Mouse (Mus musculus): Measurements from ENCODE around the gene Kcnab1. TPM values are rescaled to one million over a fixed set of nuclear protein-coding genes. Genes with fewer than 3 reads are reported as not detected.
"Not testable (repeated sequence)": the region's sequence is repeated elsewhere in the genome, so short reads cannot be mapped to it uniquely, and the experiment has no call there.

Gene Kcnab1
- polyA plus RNA-seq, 1 experiment from 2014 or later = 2.5 TPM

DNA sequence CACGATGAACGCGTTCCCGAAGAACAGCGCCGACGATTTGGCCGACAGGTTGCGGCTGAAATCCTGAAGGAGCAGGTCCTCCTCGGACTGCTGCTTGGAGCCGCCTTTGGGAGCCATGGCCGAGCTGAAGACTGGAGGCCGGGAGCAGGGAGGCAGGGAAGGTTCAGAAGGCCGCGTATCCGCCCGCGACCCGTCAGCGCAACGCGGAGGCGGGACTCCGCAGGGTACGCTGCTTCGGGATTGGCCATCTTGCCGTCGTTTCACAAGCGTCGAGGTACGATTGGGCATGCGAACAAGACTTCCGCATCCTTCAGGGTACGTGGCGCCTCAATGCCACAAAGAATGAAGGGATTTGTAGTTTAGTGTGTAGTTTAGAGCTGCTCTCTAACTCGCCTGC, 283.2 kb downstream of the Kcnab1 start, which contains the start of gene Ssr3:
Ssr3 (minus strand) TSS at position 203 of the 397 bp plus-strand sequence.
- H3K36me3 ChIP-seq = peaks cover 32% of the 10 kb centered on the region
- WGBS = under 1% methylated on average over 36 of the region's 36 CpGs
- H3K27ac ChIP-seq = peak within 1 kb of the TSS; percentile 96

GRCm38 (mm10) chr3:65395111-65395510, 285.9 kb downstream of the Kcnab1 start:
- H3K27me3 ChIP-seq (ENCODE audit: low read depth, poor library complexity, severe bottlenecking); H3K36me3 ChIP-seq; H3K4me1 ChIP-seq; H3K9me3 ChIP-seq (replicated peaks); DNase-seq (ENCODE audit: low spot score); H3K4me3 ChIP-seq; H3K27ac ChIP-seq: not testable (repeated sequence)
- 85% methylated on average over 1 of the region's 1 CpGs for WGBS

More for the DNA sequence above, 283.2 kb downstream of the Kcnab1 start, which contains the start of gene Ssr3:
- Histone ChIP-seq H3K4me3 (peak within 1 kb of the TSS; percentile 84), H3K4me1 (peaks cover 5% of the 10 kb centered on the region; the same call in 1 of the 2 replicates), H3K9me3 (replicated peaks) (no peaks in the 10 kb centered on the region), H3K27me3 (ENCODE audit: low read depth, poor library complexity, severe bottlenecking) (no peaks in the 10 kb centered on the region)
- DNase-seq (ENCODE audit: low spot score) = peak; percentile 93

- DNase-seq (ENCODE audit: low spot score) = no peak
- Histone ChIP-seq H3K4me1 (no peaks in the 10 kb centered on the region), H3K27ac (no peak overlapping the region), H3K9me3 (replicated peaks) (no peaks in the 10 kb centered on the region), H3K4me3 (no peak overlapping the region), H3K36me3 (no peaks in the 10 kb centered on the region), H3K27me3 (ENCODE audit: low read depth, poor library complexity, severe bottlenecking) (no peaks in the 10 kb centered on the region)
- 84% methylated on average over 4 of the region's 4 CpGs for WGBS
Observed at GRCm38 (mm10) chr3:65396835-65397504, 287.8 kb downstream of the Kcnab1 start.

DNA sequence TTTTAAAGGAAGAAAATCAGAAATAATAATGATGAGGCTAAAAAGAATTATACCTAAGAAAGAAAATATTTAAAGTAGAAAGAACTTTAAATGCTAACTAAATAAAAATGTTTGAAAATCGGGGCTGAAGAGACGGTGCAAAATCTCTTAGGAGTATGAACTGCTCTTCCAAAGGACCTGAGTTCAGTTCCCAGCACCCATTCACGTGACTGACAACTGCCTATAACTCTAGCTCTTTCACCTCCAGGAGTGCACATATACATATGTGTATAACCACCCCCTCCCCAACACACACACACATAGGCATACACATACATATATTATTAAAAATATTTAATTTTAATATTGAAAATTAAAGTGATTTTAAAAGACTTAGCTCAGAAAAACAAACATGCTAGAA, 288.4 kb downstream of the Kcnab1 start:
- H3K4me1 ChIP-seq = no peaks in the 10 kb centered on the region
- H3K4me3 ChIP-seq = no peak overlapping the region
- no peak for DNase-seq (ENCODE audit: low spot score)
- 93% methylated on average over 3 of the region's 3 CpGs for WGBS
- H3K27ac ChIP-seq = no peak overlapping the region
- H3K27me3 ChIP-seq (ENCODE audit: low read depth, poor library complexity, severe bottlenecking) = no peaks in the 10 kb centered on the region
- H3K36me3 ChIP-seq = no peaks in the 10 kb centered on the region
- no peaks in the 10 kb centered on the region for H3K9me3 ChIP-seq (replicated peaks)

GRCm38 (mm10) chr3:65405781-65406180, 296.6 kb downstream of the Kcnab1 start:
- H3K27ac ChIP-seq = no peak overlapping the region
- WGBS = 82% methylated on average over 4 of the region's 4 CpGs
- no peak for DNase-seq (ENCODE audit: low spot score)

DNA sequence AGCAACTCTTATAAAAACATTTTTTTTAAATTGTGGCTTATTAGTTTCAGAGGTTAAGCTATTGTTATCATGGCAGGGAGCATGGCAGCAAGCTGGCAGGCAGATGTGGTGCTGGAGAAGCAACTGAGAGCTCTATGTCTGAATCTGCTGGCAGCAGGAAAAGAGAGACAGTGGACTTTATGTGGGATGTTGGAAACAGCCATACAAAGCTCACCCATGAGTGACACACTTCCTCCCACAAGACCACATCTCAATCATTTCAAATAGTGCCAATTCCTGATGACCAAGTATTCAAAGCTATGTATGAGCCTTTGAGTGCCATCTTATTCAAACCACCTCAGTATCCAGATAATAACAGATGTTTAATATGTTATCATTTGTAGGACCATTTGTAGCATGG, 298.7 kb downstream of the Kcnab1 start:
- no peak for DNase-seq (ENCODE audit: low spot score)
- Histone ChIP-seq H3K4me1 (0 out of 2 replicates have a peak, but pooled peaks cover 3% of the 10 kb centered on the region), H3K4me3 (no peak overlapping the region), H3K27me3 (ENCODE audit: low read depth, poor library complexity, severe bottlenecking) (no peaks in the 10 kb centered on the region), H3K36me3 (no peaks in the 10 kb centered on the region), H3K9me3 (replicated peaks) (no peaks in the 10 kb centered on the region), H3K27ac (no peak overlapping the region)

More at GRCm38 (mm10) chr3:65405781-65406180, 296.6 kb downstream of the Kcnab1 start:
- no peak overlapping the region for H3K4me3 ChIP-seq
- no peaks in the 10 kb centered on the region for H3K9me3 ChIP-seq (replicated peaks)
- no peaks in the 10 kb centered on the region for H3K27me3 ChIP-seq (ENCODE audit: low read depth, poor library complexity, severe bottlenecking)
- H3K4me1 ChIP-seq = 0 out of 2 replicates have a peak, but pooled peaks cover 3% of the 10 kb centered on the region
- no peaks in the 10 kb centered on the region for H3K36me3 ChIP-seq

DNA sequence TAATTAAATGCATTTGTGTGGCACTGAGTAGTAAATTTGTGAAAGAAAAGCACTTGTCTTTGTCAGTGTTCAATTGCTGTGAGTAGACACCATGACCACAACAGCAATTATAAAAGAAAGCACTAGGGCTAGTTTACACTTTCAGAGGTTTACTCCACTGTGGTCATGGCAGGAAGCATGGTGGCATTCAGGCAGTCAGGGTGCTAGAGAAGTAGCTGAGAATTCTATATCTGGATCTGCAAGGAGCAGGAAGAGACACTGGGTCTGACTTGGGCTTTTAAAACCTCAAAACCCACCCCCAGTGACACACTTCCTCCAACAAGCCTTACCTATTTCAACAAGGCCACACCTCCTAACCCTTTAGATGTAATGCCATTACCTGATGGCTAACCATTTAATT, 307.4 kb downstream of the Kcnab1 start:
- Histone ChIP-seq H3K27me3 (ENCODE audit: low read depth, poor library complexity, severe bottlenecking) (no peaks in the 10 kb centered on the region), H3K4me1 (peaks cover 10% of the 10 kb centered on the region; the same call in 1 of the 2 replicates), H3K4me3 (no peak overlapping the region), H3K9me3 (replicated peaks) (no peaks in the 10 kb centered on the region), H3K36me3 (no peaks in the 10 kb centered on the region), H3K27ac (no peak overlapping the region)
- no peak for DNase-seq (ENCODE audit: low spot score)

DNA sequence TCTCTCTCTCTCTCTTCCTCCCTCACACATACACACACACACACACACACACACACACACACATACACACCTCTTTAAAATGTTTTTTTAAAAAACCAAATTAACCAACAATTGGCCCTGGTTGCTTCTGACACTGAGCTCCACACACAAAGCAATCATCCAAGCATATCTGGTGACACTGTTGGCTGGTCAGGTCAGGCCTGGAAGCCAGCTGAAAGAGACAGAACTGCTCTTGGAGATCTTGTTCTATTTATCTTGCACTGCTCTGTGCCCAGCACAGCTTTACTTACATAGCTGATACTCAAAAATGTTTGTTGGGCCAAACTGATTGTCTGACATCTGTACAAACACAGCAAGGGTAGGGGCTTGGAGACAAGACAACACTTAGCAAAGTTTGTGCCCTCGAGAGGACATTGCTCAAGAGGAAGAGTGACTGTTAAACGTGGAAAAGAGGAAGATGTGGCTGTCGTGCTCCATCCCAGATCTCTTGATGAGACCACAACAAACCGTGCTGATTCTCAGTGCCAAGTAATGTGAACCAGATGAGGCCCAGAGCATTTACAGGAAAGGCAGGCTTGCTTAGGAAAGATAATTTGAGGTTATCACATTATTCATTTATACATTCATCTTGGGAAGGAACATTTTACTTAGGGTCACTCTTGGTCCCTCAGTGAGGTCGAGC, 308.9 kb downstream of the Kcnab1 start:
- no peak for DNase-seq (ENCODE audit: low spot score)
- Histone ChIP-seq H3K4me1 (peaks cover 10% of the 10 kb centered on the region; the same call in 1 of the 2 replicates), H3K4me3 (no peak overlapping the region), H3K36me3 (no peaks in the 10 kb centered on the region), H3K9me3 (replicated peaks) (no peaks in the 10 kb centered on the region), H3K27ac (no peak overlapping the region), H3K27me3 (ENCODE audit: low read depth, poor library complexity, severe bottlenecking) (no peaks in the 10 kb centered on the region)
- 42% methylated on average over 5 of the region's 5 CpGs for WGBS

DNA sequence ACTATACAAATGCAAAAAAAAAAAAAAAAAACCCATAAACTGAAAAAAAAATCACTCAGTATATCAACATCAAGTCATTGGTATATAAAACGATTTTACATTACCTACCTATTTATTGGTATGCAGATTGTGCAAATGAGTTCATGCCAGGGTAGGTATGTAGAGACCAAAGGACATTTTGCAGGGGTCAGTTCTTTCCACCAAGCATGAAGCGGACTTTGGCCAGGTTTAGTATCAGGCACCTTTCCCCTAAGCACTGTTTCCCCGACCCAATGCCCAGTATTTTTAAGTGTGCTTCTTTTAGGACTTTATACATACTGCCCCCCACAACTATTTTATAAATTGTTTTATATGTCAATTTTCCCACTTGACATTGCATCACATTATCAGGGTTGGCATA, 310.5 kb downstream of the Kcnab1 start:
- 88% methylated on average over 3 of the region's 3 CpGs for WGBS
- H3K9me3 ChIP-seq (replicated peaks) = no peaks in the 10 kb centered on the region
- H3K27me3 ChIP-seq (ENCODE audit: low read depth, poor library complexity, severe bottlenecking) = no peaks in the 10 kb centered on the region
- no peak for DNase-seq (ENCODE audit: low spot score)
- H3K36me3 ChIP-seq = no peaks in the 10 kb centered on the region
- H3K4me1 ChIP-seq = peaks cover 10% of the 10 kb centered on the region; the same call in 1 of the 2 replicates
- no peak overlapping the region for H3K27ac ChIP-seq
- H3K4me3 ChIP-seq = no peak overlapping the region

Measured in limb, embryonic 10.5 days (tissue).